Mouse (Mus musculus) cerebellum, postnatal 14 days (tissue): ENCODE measurements around the gene 1300017J02Rik.

ENCODE experiments used
- DNase-seq, 2 experiments: peaks; one replicate each; pipeline ENCODE4 v3.0.0; 2021; ENCODE audit warnings: mixed read lengths in 2 of 2

1300017J02Rik gene

GRCm38 (mm10) chr9:103265778-103266177 is 39.1 kb downstream of the 1300017J02Rik start:
- DNase-seq: no peak

- DNase-seq: peak; percentile 80 to 87
These were observed 52.0 kb downstream of the 1300017J02Rik start for GRCm38 (mm10) chr9:103252906-103253305.

GRCm38 (mm10) chr9:103248618-103249017 is 56.3 kb downstream of the 1300017J02Rik start:
- DNase-seq: no peak

- DNase-seq: no peak
These were observed 58.2 kb downstream of the 1300017J02Rik start for GRCm38 (mm10) chr9:103246526-103247168.

- no peak for DNase-seq
These were observed 61.2 kb downstream of the 1300017J02Rik start for GRCm38 (mm10) chr9:103243640-103244039.

- DNase-seq: no peak
These were observed 63.7 kb downstream of the 1300017J02Rik start for GRCm38 (mm10) chr9:103241206-103241605.

- no peak for DNase-seq
These were observed 65.4 kb downstream of the 1300017J02Rik start for GRCm38 (mm10) chr9:103239471-103239870.

- no peak for DNase-seq
These were observed 70.2 kb downstream of the 1300017J02Rik start for GRCm38 (mm10) chr9:103234565-103235165.

- DNase-seq: no peak
These were observed 70.8 kb downstream of the 1300017J02Rik start for GRCm38 (mm10) chr9:103234059-103234458.

GRCm38 (mm10) chr9:103233006-103233395 is 71.9 kb downstream of the 1300017J02Rik start:
- DNase-seq: no peak

- no peak for DNase-seq
These were observed 72.5 kb downstream of the 1300017J02Rik start for GRCm38 (mm10) chr9:103232232-103233005.

- DNase-seq: peak; percentile 44 to 49
These were observed 74.5 kb downstream of the 1300017J02Rik start, which contains the start of the genes Gm20425 and Trf for GRCm38 (mm10) chr9:103230151-103230951. TSS of gene Gm20425 (minus strand) at chr9:103230307. TSS of gene Trf (minus strand) at chr9:103230444.

GRCm38 (mm10) chr9:103229037-103229867 is 75.6 kb downstream of the 1300017J02Rik start:
- no peak for DNase-seq

GRCm38 (mm10) chr9:103228370-103229003 is 76.4 kb downstream of the 1300017J02Rik start:
- DNase-seq: no peak

- DNase-seq: no peak
These were observed 77.1 kb downstream of the 1300017J02Rik start for GRCm38 (mm10) chr9:103227760-103228159.

GRCm38 (mm10) chr9:103226806-103227205 is 78.1 kb downstream of the 1300017J02Rik start:
- DNase-seq: peak in 1 of 2 experiments; percentile 45

GRCm38 (mm10) chr9:103225464-103225863 is 79.4 kb downstream of the 1300017J02Rik start:
- DNase-seq: peak in 1 of 2 experiments; percentile 43

GRCm38 (mm10) chr9:103224721-103225120 is 80.2 kb downstream of the 1300017J02Rik start:
- no peak for DNase-seq

GRCm38 (mm10) chr9:103214281-103214680 is 90.6 kb downstream of the 1300017J02Rik start:
- DNase-seq: no peak

- DNase-seq: no peak
These were observed 91.3 kb downstream of the 1300017J02Rik start for GRCm38 (mm10) chr9:103213631-103214030.
